Mouse (Mus musculus) E14TG2a.4 (cell line): Measurements from ENCODE around the gene Gigyf1.

ENCODE experiments used
- CTCF ChIP-seq: conservative IDR thresholded peaks from 2 replicates; pipeline ENCODE4 v1.5.1; 2014; ENCODE audit warnings: low read length
- NANOG ChIP-seq: IDR thresholded peaks from 2 replicates; pipeline ENCODE4 v1.6.1; 2014; ENCODE audit warnings: borderline replicate concordance, low read length, mixed read lengths

DNA sequence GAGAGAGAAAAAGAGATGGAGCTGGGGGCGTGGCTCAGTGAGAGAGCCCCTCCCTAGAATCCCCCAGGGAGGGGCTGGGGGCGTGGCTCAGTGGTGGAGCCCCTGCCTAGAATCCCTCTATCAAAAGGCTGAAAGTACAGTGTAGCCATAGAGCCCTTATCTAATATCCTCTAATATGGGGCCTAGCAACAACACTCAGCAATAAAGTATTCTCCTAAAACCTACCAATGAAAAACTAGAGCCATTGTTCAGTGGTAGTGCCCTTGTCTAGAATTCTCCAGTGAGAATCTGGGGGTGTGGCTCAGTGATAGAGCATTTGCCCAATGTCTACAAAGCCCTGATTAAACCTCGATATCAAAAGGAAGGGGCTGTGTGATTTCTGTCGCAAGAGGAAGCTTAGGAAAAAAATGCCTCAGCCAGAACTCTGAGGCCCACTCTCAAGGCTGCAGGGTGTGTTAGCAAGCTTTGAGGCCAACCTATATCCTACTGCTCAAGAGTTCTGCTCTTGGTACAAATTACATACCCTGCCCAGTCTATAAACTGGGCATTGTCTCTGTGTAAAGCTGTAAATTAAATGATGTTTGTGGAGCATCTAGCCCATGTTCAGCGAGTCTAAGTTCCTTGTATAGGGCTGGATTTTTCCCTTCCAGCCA is 46.0 kb upstream of the Gigyf1 start:
- TF ChIP-seq CTCF (no peak), NANOG (no peak)
